Mouse (Mus musculus) ES-E14 (cell line): ENCODE data around the gene Opa3. TPM values are rescaled to one million over a fixed set of nuclear protein-coding genes. Genes with fewer than 3 reads are reported as not detected.

Experiments used
- DNase-seq: peaks from one replicate; pipeline ENCODE4 v3.0.0-alpha.2; 2013; ENCODE audit warnings: low read depth, low spot score
- H3K27ac ChIP-seq: 2 replicates; pipeline ENCODE4 v1.5.1; 2012; ENCODE audit warnings: low read depth, mild to moderate bottlenecking, low read length, moderate library complexity, mixed read lengths; ENCODE audit not compliant: poor library complexity, insufficient read depth, severe bottlenecking
- H3K36me3 ChIP-seq: 2 replicates; pipeline ENCODE4 v1.6.1; 2012; ENCODE audit warnings: mild to moderate bottlenecking, low read length, moderate library complexity, mixed read lengths; ENCODE audit not compliant: control insufficient read depth, poor library complexity, insufficient read depth, severe bottlenecking
- H3K4me1 ChIP-seq, 2 experiments: fragments of 150-350 bp in 1 of 2; sonication (generic) in 1 of 2; 2 replicates each; pipeline ENCODE4 v1.6.1; 2012; ENCODE audit warnings: low read length in 2 of 2, mild to moderate bottlenecking in 1 of 2, mixed read lengths in 1 of 2; ENCODE audit not compliant: control insufficient read depth in 2 of 2, insufficient read depth in 2 of 2, poor library complexity in 1 of 2
- H3K4me3 ChIP-seq, 2 experiments: fragments of 150-350 bp in 1 of 2; sonication (generic) in 1 of 2; 2 replicates each; pipeline ENCODE4 v1.5.1; 2012; ENCODE audit warnings: low read length in 2 of 2, low read depth in 1 of 2, mild to moderate bottlenecking in 1 of 2, mixed read lengths in 1 of 2; ENCODE audit not compliant: insufficient read depth in 1 of 2, poor library complexity in 1 of 2, severe bottlenecking in 1 of 2
- H3K9ac ChIP-seq: 2 replicates; pipeline ENCODE4 v1.6.1; 2012; ENCODE audit warnings: low read depth, mild to moderate bottlenecking, low read length, mixed read lengths; ENCODE audit not compliant: poor library complexity, insufficient read depth, severe bottlenecking
- H3K9me3 ChIP-seq: fragments of 150-350 bp; sonication (generic); 2 replicates; pipeline ENCODE4 v1.6.1; 2012; ENCODE audit warnings: low read depth, mild to moderate bottlenecking, low read length; ENCODE audit not compliant: control insufficient read depth, insufficient read depth
- CHD2 ChIP-seq: IDR thresholded peaks from 2 replicates; pipeline ENCODE4 v1.6.1; 2014; ENCODE audit warnings: mild to moderate bottlenecking, low read depth, low read length, inconsistent platforms
- HCFC1 ChIP-seq: IDR thresholded peaks from 2 replicates; pipeline ENCODE4 v1.6.1; 2012; ENCODE audit warnings: low read length, inconsistent platforms, borderline replicate concordance; ENCODE audit not compliant: insufficient read depth
- MAFK ChIP-seq: IDR thresholded peaks from 2 replicates; pipeline ENCODE4 v1.6.1; 2014; ENCODE audit warnings: mild to moderate bottlenecking, low read depth, low read length, inconsistent platforms; ENCODE audit not compliant: insufficient read depth
- ZC3H11A ChIP-seq: IDR thresholded peaks from 2 replicates; pipeline ENCODE4 v1.6.1; 2012; ENCODE audit warnings: low read depth, mild to moderate bottlenecking, inconsistent platforms, low read length, borderline replicate concordance
- ZNF384 ChIP-seq: IDR thresholded peaks from 2 replicates; pipeline ENCODE4 v1.6.1; 2012; ENCODE audit warnings: low read depth, low read length, inconsistent platforms
- in situ Hi-C, 2 experiments: fragments of 600-800 bp; cut with MboI; formaldehyde crosslinking; loops; one replicate each; pipeline ENCODE4 v1.15.1; 2025; ENCODE audit warnings: low sequenced_read_pairs in 2 of 2, inconsistent platforms in 1 of 2; ENCODE audit not compliant: unreplicated experiment in 2 of 2
- total RNA-seq: library from RNA; depleted of rRNA; stranded (reverse); fragments of 300-350 nt; gene quantifications from 2 replicates; pipeline ENCODE4 v1.2.3, GENCODE M21; 2012

Opa3 gene
- total RNA-seq, 1 experiment, result 15.8 TPM

DNA sequence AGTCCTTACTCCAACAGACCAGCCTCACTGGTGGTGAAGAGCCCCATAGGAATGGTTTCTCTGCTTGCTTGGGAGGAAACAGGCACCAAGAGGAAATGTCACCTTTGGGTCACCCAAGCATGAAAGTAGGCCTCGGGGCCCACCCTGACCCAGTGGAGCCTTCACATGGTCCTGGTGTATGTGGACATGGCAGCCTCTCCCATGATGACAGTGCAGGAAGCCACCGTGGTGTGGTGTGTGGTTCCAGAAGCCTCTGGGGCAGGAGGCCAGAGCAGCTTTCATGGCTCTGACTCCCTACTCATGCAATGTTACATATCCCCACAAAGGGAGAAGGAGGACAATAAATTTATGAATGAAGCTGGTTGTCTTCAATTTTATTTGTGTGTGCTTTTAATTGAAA lies 19.4 kb downstream of the Opa3 start:
- no peak overlapping the region for H3K9ac ChIP-seq
- H3K4me3 ChIP-seq, result no peak overlapping the region
- no peaks in the 10 kb centered on the region for H3K9me3 ChIP-seq
- no peak for DNase-seq
- TF ChIP-seq ZNF384 (no peak), ZC3H11A (no peak), CHD2 (no peak), MAFK (no peak), HCFC1 (no peak)
- no peak overlapping the region for H3K27ac ChIP-seq
- in situ Hi-C loops, result no loop called here
- peaks cover 12% of the 10 kb centered on the region; the same call in 1 of the 2 replicates for H3K36me3 ChIP-seq
- H3K4me1 ChIP-seq, result peaks cover 1 to 13% of the 10 kb centered on the region in 2 experiments; a peak in 3 of 4 replicates

GRCm38 (mm10) chr7:19252078-19252477 lies 23.9 kb downstream of the Opa3 start:
- no peaks in the 10 kb centered on the region for H3K9me3 ChIP-seq
- H3K9ac ChIP-seq, result no peak overlapping the region
- in situ Hi-C loops, result no loop called here
- no peak for DNase-seq
- peaks cover 0 to 14% of the 10 kb centered on the region in 2 experiments; a peak in 2 of 4 replicates for H3K4me1 ChIP-seq
- peaks cover 6% of the 10 kb centered on the region; the same call in 1 of the 2 replicates for H3K36me3 ChIP-seq
- no peak overlapping the region for H3K4me3 ChIP-seq
- TF ChIP-seq ZC3H11A, result no peak
- TF ChIP-seq CHD2, result no peak
- TF ChIP-seq HCFC1, result no peak
- TF ChIP-seq ZNF384, result no peak
- TF ChIP-seq MAFK, result no peak
- no peak overlapping the region for H3K27ac ChIP-seq

- no peak overlapping the region for H3K9ac ChIP-seq
- in situ Hi-C loops, result no loop called here
- H3K36me3 ChIP-seq, result peaks cover 14% of the 10 kb centered on the region
- H3K27ac ChIP-seq, result no peak overlapping the region
- H3K4me3 ChIP-seq, result no peak overlapping the region
- H3K9me3 ChIP-seq, result no peaks in the 10 kb centered on the region
- TF ChIP-seq MAFK (no peak), CHD2 (no peak), ZNF384 (no peak), HCFC1 (no peak), ZC3H11A (no peak)
- DNase-seq, result no peak
- peaks cover 0 to 14% of the 10 kb centered on the region in 2 experiments; a peak in 2 of 4 replicates for H3K4me1 ChIP-seq
Measured at GRCm38 (mm10) chr7:19253437-19253836, 25.3 kb downstream of the Opa3 start.

GRCm38 (mm10) chr7:19255395-19255794 lies 27.3 kb downstream of the Opa3 start:
- Histone ChIP-seq H3K4me3 (peak overlapping the region; percentile 59 to 62), H3K36me3 (peaks cover 26% of the 10 kb centered on the region)
- in situ Hi-C loops, result no loop called here

GRCm38 (mm10) chr7:19256567-19256966 lies 28.4 kb downstream of the Opa3 start:
- H3K4me3 ChIP-seq, result no peak overlapping the region
- H3K9ac ChIP-seq, result no peak overlapping the region
- H3K27ac ChIP-seq, result no peak overlapping the region
- peaks cover 34% of the 10 kb centered on the region for H3K36me3 ChIP-seq
- TF ChIP-seq ZC3H11A (no peak), MAFK (no peak), ZNF384 (no peak), HCFC1 (no peak), CHD2 (no peak)
- H3K4me1 ChIP-seq, result peaks cover 0 to 18% of the 10 kb centered on the region in 2 experiments; a peak in 2 of 4 replicates
- in situ Hi-C loops, result no loop called here
- no peak for DNase-seq
- H3K9me3 ChIP-seq, result no peaks in the 10 kb centered on the region

More at GRCm38 (mm10) chr7:19255395-19255794, 27.3 kb downstream of the Opa3 start:
- no peak for TF ChIP-seq MAFK
- no peak for TF ChIP-seq ZC3H11A
- TF ChIP-seq CHD2, result no peak
- no peak for TF ChIP-seq HCFC1
- no peak for TF ChIP-seq ZNF384
- Histone ChIP-seq H3K9ac (no peak overlapping the region), H3K9me3 (no peaks in the 10 kb centered on the region), H3K4me1 (peaks cover 0 to 14% of the 10 kb centered on the region in 2 experiments; a peak in 2 of 4 replicates), H3K27ac (no peak overlapping the region)
- DNase-seq, result no peak
